Mouse (Mus musculus) cerebellum, postnatal 14 days (tissue): ENCODE data around the gene Gm11084.

ENCODE experiments used
- DNase-seq, 2 experiments: peaks; one replicate each; pipeline ENCODE4 v3.0.0; 2021; ENCODE audit warnings: mixed read lengths in 2 of 2

Gene Gm11084

DNA sequence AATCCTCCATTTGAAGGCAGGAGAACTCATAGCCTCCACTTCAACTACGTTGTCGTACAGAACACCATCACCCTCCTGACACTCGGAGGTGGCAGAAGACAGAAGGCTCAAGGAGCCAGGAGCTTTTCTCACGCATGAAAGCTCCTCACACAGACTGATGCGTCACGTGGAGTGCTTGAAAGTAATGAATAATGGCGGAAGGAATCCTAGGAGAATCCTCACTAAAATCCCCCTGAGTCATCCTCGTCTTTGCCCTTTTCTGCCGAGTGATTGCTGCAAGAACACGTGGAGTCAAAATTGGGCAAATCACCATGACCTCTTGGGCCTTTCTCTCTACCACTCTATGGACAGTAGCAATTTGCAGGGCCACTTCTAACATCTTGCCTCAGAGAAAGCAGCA, 61.5 kb downstream of the Gm11084 start:
- DNase-seq, result peak; percentile 24 to 28
